Mouse (Mus musculus) midbrain, embryonic 10.5 days (tissue): ENCODE results near the gene Ffar3. TPM values are rescaled to one million over a fixed set of nuclear protein-coding genes. Genes with fewer than 3 reads are reported as not detected.
"Not testable (repeated sequence)": the region's sequence is repeated elsewhere in the genome, so short reads cannot be mapped to it uniquely, and the experiment has no call there.

Experiments
- DNase-seq: peaks from one replicate; pipeline ENCODE4 v3.0.0-alpha.2; 2017; ENCODE audit warnings: low spot score
- H3K27ac ChIP-seq: fragments of 300-500 bp; sonication (generic); replicated peaks from 2 replicates; pipeline ENCODE4 v1.5.1; 2016; ENCODE audit warnings: mild to moderate bottlenecking
- H3K27me3 ChIP-seq: fragments of 300-500 bp; sonication (generic); 2 replicates; pipeline ENCODE4 v1.6.1; 2016; ENCODE audit warnings: low read depth, mild to moderate bottlenecking; ENCODE audit not compliant: poor library complexity, severe bottlenecking
- H3K36me3 ChIP-seq: fragments of 300-500 bp; sonication (generic); 2 replicates; pipeline ENCODE4 v1.6.1; 2016; ENCODE audit warnings: mild to moderate bottlenecking, moderate library complexity
- H3K4me1 ChIP-seq: fragments of 300-500 bp; sonication (generic); 2 replicates; pipeline ENCODE4 v1.6.1; 2016
- H3K4me3 ChIP-seq: fragments of 300-500 bp; sonication (generic); 2 replicates; pipeline ENCODE4 v1.5.1; 2016; ENCODE audit warnings: mild to moderate bottlenecking, moderate library complexity
- H3K9me3 ChIP-seq: fragments of 300-500 bp; sonication (generic); replicated peaks from 2 replicates; pipeline ENCODE4 v1.6.1; 2016; ENCODE audit warnings: mild to moderate bottlenecking
- WGBS: fragments of 180-500 bp; shearing (Covaris S2); methylation state at CpG from one replicate; pipeline ENCODE4 v1.1.7; 2016; 5-methylcytosine and 5-hydroxymethylcytosine counted together
- polyA plus RNA-seq: library from polyadenylated mRNA; unstranded; fragments of >200 nt; fragmentation: Nextera tagmentation; extraction: Ambion mirVana; gene quantifications from 2 replicates; pipeline ENCODE4 v1.2.1, GENCODE M21; 2016

The Ffar3 gene
- polyA plus RNA-seq, 1 experiment from 2014 or later, result not detected

- Histone ChIP-seq H3K9me3 (no peaks in the 10 kb centered on the region), H3K27ac (no peak overlapping the region), H3K4me1 (0 out of 2 replicates have a peak, but pooled peaks cover 5% of the 10 kb centered on the region), H3K36me3 (no peaks in the 10 kb centered on the region), H3K4me3 (no peak overlapping the region), H3K27me3 (no peaks in the 10 kb centered on the region)
- 93% methylated on average over 4 of the region's 4 CpGs for WGBS
- DNase-seq, result no peak
These were observed 14.6 kb downstream of the Ffar3 start for GRCm38 (mm10) chr7:30841379-30841778.

GRCm38 (mm10) chr7:30840306-30840705 lies 15.7 kb downstream of the Ffar3 start:
- H3K4me3 ChIP-seq, result no peak overlapping the region
- no peak for DNase-seq

GRCm38 (mm10) chr7:30837277-30837676 lies 18.7 kb downstream of the Ffar3 start:
- no peaks in the 10 kb centered on the region for H3K36me3 ChIP-seq
- no peaks in the 10 kb centered on the region for H3K9me3 ChIP-seq
- no peak overlapping the region for H3K4me3 ChIP-seq
- no peak overlapping the region for H3K27ac ChIP-seq
- H3K27me3 ChIP-seq, result no peaks in the 10 kb centered on the region
- no peaks in the 10 kb centered on the region for H3K4me1 ChIP-seq
- no peak for DNase-seq

More at GRCm38 (mm10) chr7:30840306-30840705, 15.7 kb downstream of the Ffar3 start:
- H3K27me3 ChIP-seq, result no peaks in the 10 kb centered on the region
- WGBS, result 79% methylated on average over 3 of the region's 3 CpGs
- H3K27ac ChIP-seq, result no peak overlapping the region
- 0 out of 2 replicates have a peak, but pooled peaks cover 5% of the 10 kb centered on the region for H3K4me1 ChIP-seq
- no peaks in the 10 kb centered on the region for H3K36me3 ChIP-seq
- no peaks in the 10 kb centered on the region for H3K9me3 ChIP-seq

GRCm38 (mm10) chr7:30832684-30833083 lies 23.3 kb downstream of the Ffar3 start:
- not testable (repeated sequence) for H3K36me3 ChIP-seq, H3K27ac ChIP-seq, H3K9me3 ChIP-seq, H3K27me3 ChIP-seq, DNase-seq, H3K4me3 ChIP-seq, H3K4me1 ChIP-seq
- 42% methylated on average over 9 of the region's 11 CpGs for WGBS

- no peak overlapping the region for H3K27ac ChIP-seq
These were observed 23.7 kb downstream of the Ffar3 start for GRCm38 (mm10) chr7:30832261-30832660.

GRCm38 (mm10) chr7:30829428-30829827 lies 26.6 kb downstream of the Ffar3 start:
- H3K36me3 ChIP-seq, result no peaks in the 10 kb centered on the region
- WGBS, result 74% methylated on average over 3 of the region's 3 CpGs

More at GRCm38 (mm10) chr7:30832261-30832660, 23.7 kb downstream of the Ffar3 start:
- H3K9me3 ChIP-seq, result no peaks in the 10 kb centered on the region
- no peaks in the 10 kb centered on the region for H3K36me3 ChIP-seq
- no peaks in the 10 kb centered on the region for H3K4me1 ChIP-seq
- 68% methylated on average over 15 of the region's 17 CpGs for WGBS
- no peak overlapping the region for H3K4me3 ChIP-seq
- H3K27me3 ChIP-seq, result no peaks in the 10 kb centered on the region
- DNase-seq, result no peak

GRCm38 (mm10) chr7:30828871-30829270 lies 27.1 kb downstream of the Ffar3 start:
- H3K9me3 ChIP-seq, H3K4me1 ChIP-seq, H3K27me3 ChIP-seq, DNase-seq, H3K4me3 ChIP-seq, H3K36me3 ChIP-seq, H3K27ac ChIP-seq: not testable (repeated sequence)

More at GRCm38 (mm10) chr7:30829428-30829827, 26.6 kb downstream of the Ffar3 start:
- DNase-seq, result no peak
- H3K4me3 ChIP-seq, result no peak overlapping the region
- H3K27ac ChIP-seq, result no peak overlapping the region
- H3K4me1 ChIP-seq, result no peaks in the 10 kb centered on the region
- no peaks in the 10 kb centered on the region for H3K27me3 ChIP-seq
- H3K9me3 ChIP-seq, result no peaks in the 10 kb centered on the region

GRCm38 (mm10) chr7:30826660-30827059 lies 29.3 kb downstream of the Ffar3 start:
- H3K4me1 ChIP-seq, result no peaks in the 10 kb centered on the region

GRCm38 (mm10) chr7:30824306-30824705 lies 31.7 kb downstream of the Ffar3 start:
- 98% methylated on average over 3 of the region's 3 CpGs for WGBS
- H3K4me3 ChIP-seq, result no peak overlapping the region
- H3K27ac ChIP-seq, result no peak overlapping the region
- no peaks in the 10 kb centered on the region for H3K4me1 ChIP-seq
- no peaks in the 10 kb centered on the region for H3K9me3 ChIP-seq
- no peaks in the 10 kb centered on the region for H3K36me3 ChIP-seq
- no peaks in the 10 kb centered on the region for H3K27me3 ChIP-seq
- DNase-seq, result no peak

More at GRCm38 (mm10) chr7:30826660-30827059, 29.3 kb downstream of the Ffar3 start:
- H3K27ac ChIP-seq, result no peak overlapping the region
- 93% methylated on average over 10 of the region's 10 CpGs for WGBS
- H3K9me3 ChIP-seq, result no peaks in the 10 kb centered on the region
- no peak for DNase-seq
- no peaks in the 10 kb centered on the region for H3K27me3 ChIP-seq
- H3K36me3 ChIP-seq, result no peaks in the 10 kb centered on the region
- H3K4me3 ChIP-seq, result no peak overlapping the region

GRCm38 (mm10) chr7:30823675-30824074 lies 32.3 kb downstream of the Ffar3 start, which contains the start of gene Ffar2:
Ffar2 (minus strand) TSS chr7:30823775.
- WGBS, result 91% methylated on average over 18 of the region's 18 CpGs
- no peaks in the 10 kb centered on the region for H3K36me3 ChIP-seq
- H3K9me3 ChIP-seq, result no peaks in the 10 kb centered on the region
- no peaks in the 10 kb centered on the region for H3K4me1 ChIP-seq
- no peak for DNase-seq
- no peak within 1 kb of the TSS for H3K4me3 ChIP-seq
- H3K27me3 ChIP-seq, result no peaks in the 10 kb centered on the region
- H3K27ac ChIP-seq, result no peak within 1 kb of the TSS

GRCm38 (mm10) chr7:30821532-30821931 lies 34.4 kb downstream of the Ffar3 start:
- H3K27me3 ChIP-seq, result no peaks in the 10 kb centered on the region
- no peaks in the 10 kb centered on the region for H3K9me3 ChIP-seq
- no peaks in the 10 kb centered on the region for H3K36me3 ChIP-seq
- no peak overlapping the region for H3K27ac ChIP-seq
- DNase-seq, result no peak
- no peak overlapping the region for H3K4me3 ChIP-seq
- no peaks in the 10 kb centered on the region for H3K4me1 ChIP-seq
- WGBS, result 74% methylated on average over 5 of the region's 5 CpGs

- 73% methylated on average over 7 of the region's 7 CpGs for WGBS
- Histone ChIP-seq H3K36me3 (no peaks in the 10 kb centered on the region), H3K27ac (no peak overlapping the region), H3K27me3 (no peaks in the 10 kb centered on the region), H3K4me1 (no peaks in the 10 kb centered on the region), H3K4me3 (no peak overlapping the region), H3K9me3 (no peaks in the 10 kb centered on the region)
- DNase-seq, result no peak
These were observed 35.0 kb downstream of the Ffar3 start for GRCm38 (mm10) chr7:30820854-30821445.

- Histone ChIP-seq H3K9me3 (no peaks in the 10 kb centered on the region), H3K27ac (no peak overlapping the region), H3K36me3 (no peaks in the 10 kb centered on the region), H3K4me3 (no peak overlapping the region), H3K4me1 (no peaks in the 10 kb centered on the region), H3K27me3 (no peaks in the 10 kb centered on the region)
- 81% methylated on average over 6 of the region's 6 CpGs for WGBS
- DNase-seq, result no peak
These were observed 35.8 kb downstream of the Ffar3 start for GRCm38 (mm10) chr7:30820131-30820530.
